Mouse (Mus musculus) E14TG2a.4 (cell line): ENCODE data around the gene Neurog1.

Experiments used
- CTCF ChIP-seq: conservative IDR thresholded peaks from 2 replicates; pipeline ENCODE4 v1.5.1; 2014; ENCODE audit warnings: low read length
- POU5F1 ChIP-seq: IDR thresholded peaks from 2 replicates; pipeline ENCODE4 v1.6.1; 2014; ENCODE audit warnings: low read length, borderline replicate concordance

- TF ChIP-seq CTCF (no peak), POU5F1 (no peak)
Observed at GRCm38 (mm10) chr13:56296659-56297020, 44.7 kb upstream of the Neurog1 start.
